Mouse (Mus musculus) intestine, embryonic 15.5 days (tissue): ENCODE measurements around the gene Srsf3. TPM values are rescaled to one million over a fixed set of nuclear protein-coding genes. Genes with fewer than 3 reads are reported as not detected.

Experiments used
- ATAC-seq: fragments of 200-750 bp; cut with Nextera tagmentation; 2 replicates; pipeline ENCODE4 v1.8.0; 2017; ENCODE audit warnings: moderate TSS enrichment, moderate library complexity
- H3K27ac ChIP-seq: fragments of 300-500 bp; sonication (generic); 2 replicates; pipeline ENCODE4 v1.5.1; 2015; ENCODE audit warnings: mild to moderate bottlenecking, inconsistent platforms
- H3K27me3 ChIP-seq: fragments of 300-500 bp; sonication (generic); replicated peaks from 2 replicates; pipeline ENCODE4 v1.6.1; 2015; ENCODE audit warnings: inconsistent platforms
- H3K36me3 ChIP-seq: fragments of 300-500 bp; sonication (generic); 2 replicates; pipeline ENCODE4 v1.6.1; 2015; ENCODE audit warnings: inconsistent platforms
- H3K4me1 ChIP-seq: fragments of 300-500 bp; sonication (generic); replicated peaks from 2 replicates; pipeline ENCODE4 v1.6.1; 2015; ENCODE audit warnings: inconsistent platforms
- H3K4me2 ChIP-seq: fragments of 300-500 bp; sonication (generic); replicated peaks from 2 replicates; pipeline ENCODE4 v1.6.1; 2015; ENCODE audit warnings: mild to moderate bottlenecking, inconsistent platforms
- H3K4me3 ChIP-seq: fragments of 300-500 bp; sonication (generic); replicated peaks from 2 replicates; pipeline ENCODE4 v1.5.1; 2015; ENCODE audit warnings: inconsistent platforms
- H3K9ac ChIP-seq: fragments of 300-500 bp; sonication (generic); 2 replicates; pipeline ENCODE4 v1.6.1; 2015; ENCODE audit warnings: inconsistent platforms
- H3K9me3 ChIP-seq: fragments of 300-500 bp; sonication (generic); 2 replicates; pipeline ENCODE4 v1.6.1; 2016; ENCODE audit warnings: inconsistent platforms
- WGBS: fragments of 180-500 bp; shearing (Covaris S2); methylation state at CpG from one replicate; pipeline ENCODE4 v1.1.7; 2015; 5-methylcytosine and 5-hydroxymethylcytosine counted together
- polyA plus RNA-seq: library from polyadenylated mRNA; unstranded; fragments of >200 nt; fragmentation: Nextera tagmentation; extraction: Ambion mirVana; gene quantifications from 2 replicates; pipeline ENCODE4 v1.2.1, GENCODE M21; 2015

Srsf3 gene
- polyA plus RNA-seq, 1 experiment from 2014 or later, result 544 TPM

DNA sequence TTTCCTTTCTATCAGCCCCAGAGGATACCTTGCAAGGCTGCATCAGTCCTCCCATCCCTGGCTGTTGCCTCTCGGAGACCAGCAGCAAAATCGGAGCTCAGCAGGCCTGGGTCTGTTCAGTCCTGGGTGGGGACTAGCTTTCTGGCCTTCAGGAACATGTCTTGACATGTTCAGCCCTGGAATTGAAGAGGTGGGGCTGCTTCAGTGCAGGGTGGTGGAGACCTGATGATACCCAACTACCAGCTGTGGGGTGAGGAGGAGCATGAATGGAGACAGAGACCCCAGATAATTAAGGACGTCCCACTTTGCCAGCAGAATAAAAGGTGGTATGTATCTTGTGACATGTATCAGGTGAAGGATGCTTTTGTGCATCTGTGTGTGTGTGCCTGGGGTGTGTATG, 58.3 kb downstream of the Srsf3 start, which contains the start of gene Cdkn1a:
Cdkn1a (plus strand) TSS at position 201 of the 400 bp plus-strand sequence.
- Histone ChIP-seq H3K4me3 (no peak within 1 kb of the TSS), H3K27me3 (no peaks in the 10 kb centered on the region), H3K9me3 (no peaks in the 10 kb centered on the region), H3K4me1 (peaks cover 29% of the 10 kb centered on the region), H3K4me2 (no peak within 1 kb of the TSS), H3K27ac (no peak within 1 kb of the TSS), H3K9ac (no peak within 1 kb of the TSS), H3K36me3 (no peaks in the 10 kb centered on the region)
- ATAC-seq, result no peak
- 66% methylated on average over 3 of the region's 3 CpGs for WGBS

DNA sequence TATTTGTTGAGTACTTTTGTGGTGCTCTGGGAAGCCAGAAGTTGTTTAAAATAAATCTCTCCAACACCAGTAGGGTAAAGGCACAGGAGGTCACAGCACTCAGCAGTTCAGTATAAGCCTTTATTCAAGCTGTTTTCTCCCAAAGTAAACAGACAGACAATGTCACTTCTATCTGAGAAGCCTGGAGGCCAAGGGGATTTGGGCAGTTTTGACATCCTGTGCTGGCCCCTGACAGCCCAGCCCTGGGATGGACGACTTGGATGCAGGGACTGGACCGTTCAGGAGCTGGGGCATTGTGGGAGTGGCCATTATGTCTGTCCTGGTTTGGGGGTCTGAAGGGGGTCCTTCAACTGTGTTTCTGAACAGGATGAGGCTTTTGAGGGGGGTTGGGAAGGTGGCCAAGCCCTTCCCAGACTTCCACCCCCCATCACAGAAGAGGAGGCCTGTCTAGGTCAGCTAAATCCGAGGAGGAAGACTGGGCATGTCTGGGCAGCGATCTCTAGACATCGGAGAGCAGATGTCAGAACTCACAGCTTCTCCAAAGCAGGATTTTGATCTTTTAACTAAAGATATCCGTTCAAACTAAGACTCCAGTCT, 59.0 kb downstream of the Srsf3 start:
- Histone ChIP-seq H3K9me3 (no peaks in the 10 kb centered on the region), H3K4me1 (peaks cover 29% of the 10 kb centered on the region), H3K27me3 (no peaks in the 10 kb centered on the region), H3K4me2 (no peak overlapping the region), H3K27ac (no peak overlapping the region), H3K9ac (no peak overlapping the region), H3K4me3 (no peak overlapping the region), H3K36me3 (no peaks in the 10 kb centered on the region)
- 33% methylated on average over 6 of the region's 6 CpGs for WGBS
- no peak for ATAC-seq

DNA sequence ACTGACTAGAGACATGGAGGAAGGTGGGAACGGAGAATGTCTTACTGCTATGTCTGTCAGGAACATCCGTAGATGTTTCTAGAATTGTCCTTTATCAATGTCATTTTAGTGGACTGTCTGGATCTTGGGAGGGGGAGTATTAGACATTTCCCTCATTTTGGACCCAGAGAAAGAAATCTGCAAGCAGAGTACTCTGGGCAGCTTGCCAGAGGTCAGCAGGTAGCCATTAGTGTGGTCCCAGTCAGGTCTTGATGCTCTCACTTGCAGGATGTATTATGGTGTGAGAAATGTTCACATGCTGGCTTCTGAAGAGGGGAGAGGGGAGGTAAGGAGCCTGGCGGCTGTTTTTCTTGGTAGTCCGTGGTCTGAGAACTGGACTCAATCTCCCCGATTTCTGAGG, 60.1 kb downstream of the Srsf3 start:
- WGBS, result 52% methylated on average over 5 of the region's 5 CpGs
- no peak for ATAC-seq
- H3K4me2 ChIP-seq, result no peak overlapping the region
- H3K4me1 ChIP-seq, result peaks cover 30% of the 10 kb centered on the region
- no peaks in the 10 kb centered on the region for H3K9me3 ChIP-seq
- H3K4me3 ChIP-seq, result no peak overlapping the region
- no peaks in the 10 kb centered on the region for H3K36me3 ChIP-seq
- no peak overlapping the region for H3K9ac ChIP-seq
- no peaks in the 10 kb centered on the region for H3K27me3 ChIP-seq
- no peak overlapping the region for H3K27ac ChIP-seq

Other genes with a start within 250 kb of the Srsf3 start
- 13.1 and 18.1 TPM in 2 replicates for gene Brpf3, start 231.5 kb upstream of the Srsf3 start, polyA plus RNA-seq
- gene Pnpla1, start 174.2 kb upstream of the Srsf3 start, polyA plus RNA-seq, result 0.95 and 1.2 TPM in 2 replicates
- gene 4930539E08Rik, start 117.3 kb upstream of the Srsf3 start, polyA plus RNA-seq, result 4.4 and 4.8 TPM in 2 replicates
- not detected in 2 replicates for gene Pxt1, start 88.8 kb upstream of the Srsf3 start, polyA plus RNA-seq
- 64.9 and 68.9 TPM in 2 replicates for gene Kctd20, start 80.7 kb upstream of the Srsf3 start, polyA plus RNA-seq
- gene Stk38, start 24.6 kb upstream of the Srsf3 start, polyA plus RNA-seq, result 90.0 and 90.7 TPM in 2 replicates
- 92.2 and 98.3 TPM in 2 replicates for gene Cdkn1a, start 58.3 kb downstream of the Srsf3 start, polyA plus RNA-seq
- 0.53 and 0.61 TPM in 2 replicates for gene Rab44, start 81.5 kb downstream of the Srsf3 start, polyA plus RNA-seq
- gene Cpne5, start 205.5 kb downstream of the Srsf3 start, polyA plus RNA-seq, result 7.5 and 8.3 TPM in 2 replicates
- gene Ppil1, start 231.6 kb downstream of the Srsf3 start, polyA plus RNA-seq, result 154 and 157 TPM in 2 replicates
- 78.3 and 83.5 TPM in 2 replicates for gene BC004004, start 236.2 kb downstream of the Srsf3 start, polyA plus RNA-seq